Mouse (Mus musculus): ENCODE results near the gene Cdc5l.
"Not testable (repeated sequence)": the region's sequence is repeated elsewhere in the genome, so short reads cannot be mapped to it uniquely, and the experiment has no call there.

Cdc5l gene

DNA sequence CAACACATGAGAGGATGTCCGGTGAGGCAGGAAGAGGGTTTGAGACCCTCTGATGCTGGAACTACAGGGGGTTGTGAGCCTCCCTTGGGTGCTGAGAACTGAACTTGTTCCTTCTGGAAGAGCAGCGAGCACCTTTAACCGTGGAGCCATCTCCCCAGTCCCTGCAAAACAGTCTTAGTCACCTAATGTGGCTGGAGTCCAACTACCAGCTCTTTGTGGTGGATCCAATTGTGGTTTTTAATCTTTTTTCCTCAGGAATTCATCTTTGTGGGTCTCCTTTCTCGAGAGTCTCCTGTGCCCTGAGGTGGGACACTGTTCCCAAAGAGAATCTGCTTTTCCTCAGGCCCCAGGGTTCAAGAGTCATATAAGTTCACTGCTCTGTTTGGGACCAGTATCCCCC is 12.4 kb upstream of the Cdc5l start:
- no peak for DNase-seq (ENCODE audit: low read depth, low spot score)

DNA sequence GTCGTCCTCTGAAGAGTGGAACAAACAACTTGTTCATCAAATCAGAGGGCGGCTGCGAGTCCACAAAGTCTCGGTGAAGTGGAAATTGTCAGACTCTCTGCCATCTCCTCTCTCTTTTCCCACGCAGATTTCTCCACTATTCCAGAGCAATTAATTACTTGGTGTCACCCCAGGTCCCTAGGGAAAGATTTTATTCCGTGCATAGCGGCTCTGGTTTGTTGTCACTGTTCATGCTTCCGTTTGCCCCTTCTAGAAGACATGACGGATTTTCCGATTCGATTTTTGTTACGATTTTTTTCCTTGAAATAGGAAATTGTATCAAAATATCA is 689 bp upstream of the Cdc5l start:
- DNase-seq (ENCODE audit: low read depth, low spot score): peak; percentile 50

DNA sequence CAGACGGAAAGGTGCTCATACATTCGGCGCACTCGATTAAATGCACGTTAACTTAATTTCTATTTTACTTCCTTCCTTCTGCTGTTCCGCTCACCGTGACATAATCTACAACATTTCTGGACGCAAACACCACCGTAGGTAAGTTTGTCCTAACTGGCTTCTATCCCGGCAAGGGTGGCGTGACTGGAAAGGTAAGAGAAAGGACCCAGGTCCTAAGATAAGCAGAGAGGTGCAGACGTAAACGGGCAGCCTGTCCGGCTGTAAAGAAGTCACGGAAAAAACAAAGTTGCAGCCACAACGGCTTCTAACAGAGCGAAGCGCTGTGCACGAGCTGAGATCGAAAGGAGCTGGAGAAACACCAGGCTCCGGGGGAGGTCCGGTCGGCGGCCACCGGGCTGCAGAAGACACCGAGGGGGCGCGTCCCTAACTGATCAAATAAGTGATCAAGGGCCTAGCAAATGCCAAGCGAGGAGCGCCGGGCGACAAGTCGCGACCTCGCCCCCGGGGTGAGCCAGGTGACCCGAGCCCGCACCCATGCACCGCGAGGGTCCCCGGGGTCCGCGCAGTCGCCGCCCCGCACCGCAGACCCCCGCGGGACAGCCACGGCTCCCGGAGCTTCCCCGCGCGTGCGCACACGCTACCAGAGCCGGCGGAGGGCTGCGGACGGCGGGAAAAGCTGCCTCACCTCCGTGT is 685 bp downstream of the Cdc5l start:
- no peak for DNase-seq (ENCODE audit: low read depth, low spot score)

DNA sequence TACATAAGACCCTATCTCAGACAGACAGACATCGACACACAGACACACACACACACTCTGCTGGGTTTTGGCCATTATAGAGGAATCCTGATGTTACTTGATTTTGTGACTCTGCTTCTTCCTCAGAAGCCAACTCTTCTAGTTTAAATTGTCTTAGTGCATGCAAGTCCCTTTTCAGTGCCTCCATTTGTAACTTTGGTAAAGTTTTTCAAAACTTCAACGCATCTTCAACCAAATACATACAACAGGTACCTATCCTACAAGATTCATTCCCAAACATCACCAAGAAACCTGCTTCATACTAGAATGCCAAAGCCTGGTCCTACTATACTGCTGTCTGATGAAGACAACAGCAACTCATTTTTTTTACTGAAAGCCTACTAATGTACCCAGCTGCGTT is 1.5 kb downstream of the Cdc5l start:
- no peak for DNase-seq (ENCODE audit: low read depth, low spot score)

DNA sequence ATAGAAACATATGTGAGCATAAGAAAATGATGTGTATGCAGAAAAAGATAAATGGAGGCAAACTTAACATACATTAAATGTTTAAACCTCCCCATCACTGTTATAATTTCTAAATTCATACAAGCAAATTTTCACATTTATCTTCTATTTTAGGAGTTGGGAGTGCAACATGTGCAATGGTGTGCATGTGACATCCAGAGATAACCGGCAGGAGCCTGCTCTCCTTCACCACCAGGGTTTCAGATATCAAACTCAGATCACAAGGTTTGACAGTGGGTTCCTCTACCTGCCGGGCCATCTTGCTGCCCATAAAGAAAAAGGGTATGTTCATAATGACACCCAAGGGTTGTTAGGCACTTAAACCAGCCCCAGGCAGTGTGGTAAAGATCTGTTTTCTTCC is 16.1 kb downstream of the Cdc5l start:
- no peak for DNase-seq (ENCODE audit: low read depth, low spot score)

DNA sequence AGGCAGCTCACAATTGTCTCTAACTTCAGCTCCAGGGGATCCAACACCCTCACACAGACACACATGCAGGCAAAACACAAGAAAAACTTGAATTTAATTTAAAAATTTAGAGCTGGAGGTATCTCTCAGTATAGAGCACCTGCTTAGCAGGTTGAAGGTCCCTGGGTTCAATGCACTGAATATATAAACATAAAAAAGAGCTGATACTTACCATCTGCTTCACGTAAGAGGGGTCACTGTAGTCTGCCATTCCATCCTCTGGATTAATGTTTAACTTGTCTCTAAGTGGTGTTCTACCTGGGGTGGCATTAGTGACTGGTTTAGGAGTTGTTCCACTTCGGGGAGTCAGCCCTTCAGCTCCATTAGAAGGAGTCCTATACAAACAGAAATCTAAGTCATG is 21.9 kb downstream of the Cdc5l start:
- DNase-seq (ENCODE audit: low read depth, low spot score): not testable (repeated sequence)

DNA sequence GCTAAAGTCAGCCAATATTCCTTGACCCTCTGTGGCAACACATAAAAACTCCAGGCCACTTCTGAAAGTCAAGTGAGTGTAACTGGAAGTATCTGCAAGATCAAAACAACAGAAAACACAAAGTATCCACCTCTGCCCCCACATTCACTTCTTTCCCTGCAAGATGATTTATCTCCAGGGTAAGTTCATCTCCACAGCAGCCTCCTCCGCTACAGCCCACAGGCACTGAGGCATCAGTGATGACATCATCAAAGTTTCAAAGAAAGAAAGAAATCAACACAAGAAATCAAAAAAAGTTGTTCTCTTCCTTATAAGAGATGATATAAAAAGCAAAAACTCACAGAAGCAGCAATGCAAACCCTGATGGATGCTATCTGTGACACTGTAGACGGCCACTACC is 24.8 kb downstream of the Cdc5l start:
- DNase-seq (ENCODE audit: low read depth, low spot score): no peak

DNA sequence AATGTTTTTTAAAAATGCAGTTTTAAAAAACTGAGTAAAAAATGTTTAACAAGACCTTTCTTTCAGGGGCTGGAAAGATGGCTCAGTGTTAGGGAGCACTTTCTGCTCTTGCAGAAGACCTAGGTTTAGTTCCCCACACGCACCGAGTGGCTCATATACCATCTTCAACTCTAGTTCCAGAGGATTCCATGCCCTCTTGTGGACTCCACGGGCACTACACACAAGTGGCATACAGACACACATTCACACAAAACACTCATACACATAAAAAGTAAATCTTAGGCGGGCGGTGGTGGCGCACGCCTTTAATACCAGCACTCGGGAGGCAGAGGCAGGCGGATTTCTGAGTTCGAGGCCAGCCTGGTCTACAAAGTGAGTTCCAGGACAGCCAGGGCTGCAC is 27.3 kb downstream of the Cdc5l start:
- DNase-seq (ENCODE audit: low read depth, low spot score): no peak

DNA sequence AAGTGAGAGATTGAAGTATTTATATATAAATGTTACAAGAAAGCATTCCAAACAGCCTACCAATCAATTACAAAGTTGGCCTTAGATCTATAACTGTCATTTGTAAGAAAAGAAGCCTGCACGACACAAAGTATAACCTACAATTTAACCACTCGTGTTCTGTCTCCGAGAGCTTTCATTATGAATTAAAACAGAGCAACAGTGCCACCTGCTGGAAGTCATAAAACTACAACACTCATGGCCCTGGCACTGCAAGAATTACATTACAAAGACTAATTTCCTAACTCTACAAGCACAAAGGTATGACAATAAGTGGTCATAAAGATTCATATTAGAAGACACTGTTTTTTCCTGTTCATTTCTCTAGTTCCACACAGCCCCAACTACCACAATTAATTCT is 30.3 kb downstream of the Cdc5l start:
- DNase-seq (ENCODE audit: low read depth, low spot score): peak; percentile 76

DNA sequence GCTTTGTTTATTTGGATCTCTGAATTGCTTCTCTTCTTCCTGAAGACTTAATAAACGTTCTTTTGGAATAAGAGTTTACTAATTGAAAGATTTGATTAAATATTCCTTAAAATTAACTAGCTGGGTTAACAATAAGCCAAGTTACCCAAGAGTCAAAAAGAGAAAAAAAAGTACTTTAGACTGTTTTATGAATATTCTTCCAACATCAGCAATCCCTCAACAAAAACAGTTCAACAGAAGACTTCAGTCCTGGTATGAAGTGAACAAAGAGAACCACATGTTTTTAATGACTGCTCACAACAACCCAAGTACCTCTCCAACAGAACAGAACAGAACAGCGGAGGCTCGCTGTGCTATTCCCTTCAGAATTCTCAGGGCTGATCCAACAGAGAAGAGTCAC is 30.9 kb downstream of the Cdc5l start:
- no peak for DNase-seq (ENCODE audit: low read depth, low spot score)

DNA sequence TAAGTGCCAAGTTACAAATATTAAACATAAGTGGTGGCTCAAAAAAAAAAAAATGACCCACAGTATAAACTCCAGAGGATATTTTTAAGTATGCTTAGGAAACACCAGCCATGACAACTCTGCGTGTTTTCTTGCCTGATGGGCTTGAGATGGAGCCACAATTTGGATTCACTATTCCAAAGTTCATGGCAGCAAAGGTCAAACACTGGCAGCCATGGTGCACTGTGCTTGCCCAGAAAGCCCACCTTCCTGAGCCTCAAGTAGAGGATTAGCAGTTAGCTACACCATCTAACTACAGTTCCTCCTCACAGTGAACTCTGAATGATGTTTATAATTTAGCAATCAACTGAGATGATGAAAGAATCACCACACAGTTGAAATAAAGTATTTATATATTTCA is 31.4 kb downstream of the Cdc5l start:
- no peak for DNase-seq (ENCODE audit: low read depth, low spot score)

DNA sequence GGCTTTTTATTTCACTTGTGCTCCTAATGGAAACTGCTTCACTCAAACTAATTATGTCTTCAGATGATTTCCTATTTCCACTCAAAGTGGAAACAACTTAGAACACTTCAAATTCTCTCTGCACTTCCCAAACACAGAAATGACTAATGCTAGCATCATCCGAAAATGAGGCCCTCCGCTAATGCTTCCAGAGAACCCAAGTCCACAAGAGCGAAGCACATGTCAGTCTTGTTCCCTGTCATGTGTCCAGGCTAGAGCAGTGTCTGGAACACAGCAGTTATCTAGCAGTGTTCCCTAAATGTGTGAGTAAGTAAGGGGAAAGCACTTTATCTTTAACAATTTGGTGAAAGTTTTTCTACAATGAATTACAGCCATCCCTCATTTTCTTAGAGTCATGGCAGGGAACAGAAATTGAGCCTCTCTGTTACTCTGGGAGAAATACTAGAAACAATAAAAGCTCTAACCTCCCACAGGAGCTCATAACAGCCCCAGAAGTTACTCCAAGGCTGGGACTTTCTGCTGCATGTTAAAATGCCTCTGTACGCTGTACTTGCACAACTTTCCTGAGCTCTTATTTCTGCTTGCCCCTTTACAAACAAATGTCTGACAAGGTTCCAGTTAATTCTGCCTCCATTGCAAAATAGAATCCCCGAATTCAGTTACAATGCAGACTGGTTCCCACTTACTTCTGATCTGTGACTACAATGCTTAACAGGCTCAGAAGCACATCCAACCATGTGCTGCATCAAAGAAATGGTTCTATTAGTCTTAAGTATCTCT is 32.2 kb downstream of the Cdc5l start:
- no peak for DNase-seq (ENCODE audit: low read depth, low spot score)

DNA sequence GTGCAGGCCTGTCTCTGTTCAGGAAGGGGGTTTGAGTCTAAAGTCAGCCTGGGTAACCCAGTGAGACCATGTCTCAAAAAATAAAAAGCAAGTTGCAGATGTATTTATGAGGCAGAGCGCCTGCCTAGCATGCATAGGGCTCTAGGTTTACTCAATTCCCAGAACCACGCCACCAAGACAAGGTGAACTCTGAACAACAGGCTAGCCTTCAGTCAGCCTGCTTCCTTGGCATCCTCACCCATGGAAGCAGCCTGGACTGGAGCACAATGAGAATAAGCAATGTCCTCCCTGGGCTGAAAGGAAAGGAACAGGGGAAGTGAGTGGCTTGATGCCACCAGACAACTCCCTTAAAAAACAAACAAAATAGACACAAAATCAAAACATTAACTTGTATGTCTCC is 35.5 kb downstream of the Cdc5l start:
- no peak for DNase-seq (ENCODE audit: low read depth, low spot score)

DNA sequence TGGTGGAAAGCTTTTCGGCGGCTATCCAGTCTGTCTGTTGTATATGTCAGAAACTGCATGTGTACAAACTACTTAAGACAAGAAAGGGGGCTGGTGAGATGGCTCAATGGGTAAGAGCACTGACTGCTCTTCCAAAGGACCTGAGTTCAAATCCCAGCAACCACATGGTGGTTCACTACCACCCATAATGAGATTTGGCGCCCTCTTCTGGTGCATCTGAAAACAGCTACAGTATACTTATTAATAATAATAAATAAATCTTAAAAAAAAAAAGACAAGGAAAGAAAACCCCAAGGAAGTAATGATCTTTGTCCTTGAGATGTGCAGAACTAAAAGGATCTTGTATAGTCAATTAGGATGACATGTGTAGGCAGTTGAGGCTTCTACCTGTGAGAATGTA is 36.0 kb downstream of the Cdc5l start:
- no peak for DNase-seq (ENCODE audit: low read depth, low spot score)

DNA sequence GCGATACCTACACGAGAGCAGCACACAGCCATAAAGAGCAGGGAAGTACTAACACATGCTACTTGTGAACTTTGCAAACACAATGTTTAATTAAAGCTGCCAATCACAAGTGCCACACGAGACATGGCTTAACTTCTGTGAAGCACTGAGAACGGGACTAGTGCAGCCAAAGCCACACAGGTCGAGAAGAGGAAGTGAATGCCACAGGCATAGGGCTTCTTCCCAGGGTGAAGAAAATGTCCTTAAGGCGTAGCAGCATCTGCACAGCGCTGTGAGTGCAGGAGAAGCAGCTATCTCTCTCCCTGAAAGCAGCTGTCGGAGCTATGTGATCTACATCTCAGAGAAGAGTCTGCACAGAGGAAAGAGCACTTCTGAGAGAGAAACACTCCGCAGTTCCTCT is 38.9 kb downstream of the Cdc5l start:
- no peak for DNase-seq (ENCODE audit: low read depth, low spot score)

DNA sequence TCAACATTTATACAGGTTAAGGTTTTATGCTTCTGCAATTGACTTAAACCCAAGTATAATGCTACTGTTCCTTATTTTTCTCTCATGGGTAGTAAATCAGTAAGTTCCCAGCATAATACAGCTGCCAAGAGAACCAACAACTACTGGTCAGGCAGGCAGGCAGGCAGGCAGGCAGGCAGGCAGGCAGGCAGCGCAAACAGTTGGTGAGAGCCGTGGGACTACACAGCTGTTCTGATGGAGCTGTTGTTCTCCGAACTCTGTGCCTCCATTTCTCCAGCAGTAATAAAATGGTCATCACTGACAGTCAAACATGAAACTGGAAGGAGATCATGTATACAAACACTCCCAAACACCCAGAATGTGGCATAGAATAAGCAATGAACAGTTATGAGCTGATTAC is 39.8 kb downstream of the Cdc5l start:
- DNase-seq (ENCODE audit: low read depth, low spot score): no peak

DNA sequence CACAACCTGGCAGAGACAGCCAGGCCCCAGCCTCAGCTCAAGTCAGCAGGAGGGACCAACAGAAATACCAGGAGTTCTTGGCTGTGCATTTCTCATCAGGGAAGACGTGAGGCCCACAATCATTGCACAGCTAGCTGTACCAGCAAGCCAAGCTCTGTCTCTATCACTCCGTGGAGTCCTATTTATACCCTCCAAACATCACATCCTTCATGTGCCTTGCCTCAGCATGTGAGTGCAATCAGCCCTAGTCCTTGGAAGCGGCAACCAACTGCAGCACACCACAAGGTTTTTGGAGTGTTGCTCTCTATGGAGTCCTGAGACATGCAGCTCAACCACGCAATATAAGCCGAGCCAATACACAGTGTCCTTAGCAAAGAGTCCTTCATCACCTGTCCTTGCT is 43.6 kb downstream of the Cdc5l start:
- no peak for DNase-seq (ENCODE audit: low read depth, low spot score)

DNA sequence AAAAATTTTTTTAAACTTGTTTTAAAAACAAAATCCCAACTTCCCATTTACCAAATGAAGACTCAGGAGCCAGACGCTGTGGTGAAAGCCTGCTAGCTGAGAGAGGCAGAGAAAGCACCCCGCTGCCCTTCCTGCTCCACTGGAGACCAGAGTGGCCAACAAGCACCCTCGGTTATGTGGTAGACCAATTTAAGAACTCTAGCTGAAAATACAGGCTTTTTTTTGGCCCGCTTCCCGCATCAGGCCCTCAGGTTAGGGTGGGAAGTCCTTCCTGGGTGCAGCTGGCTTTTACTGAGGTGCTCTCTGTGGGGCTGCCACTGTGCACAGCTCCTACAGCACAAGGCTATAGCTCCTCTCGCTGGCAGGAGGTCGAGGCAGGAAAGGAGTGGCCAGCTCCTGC is 46.6 kb downstream of the Cdc5l start:
- no peak for DNase-seq (ENCODE audit: low read depth, low spot score)

DNA sequence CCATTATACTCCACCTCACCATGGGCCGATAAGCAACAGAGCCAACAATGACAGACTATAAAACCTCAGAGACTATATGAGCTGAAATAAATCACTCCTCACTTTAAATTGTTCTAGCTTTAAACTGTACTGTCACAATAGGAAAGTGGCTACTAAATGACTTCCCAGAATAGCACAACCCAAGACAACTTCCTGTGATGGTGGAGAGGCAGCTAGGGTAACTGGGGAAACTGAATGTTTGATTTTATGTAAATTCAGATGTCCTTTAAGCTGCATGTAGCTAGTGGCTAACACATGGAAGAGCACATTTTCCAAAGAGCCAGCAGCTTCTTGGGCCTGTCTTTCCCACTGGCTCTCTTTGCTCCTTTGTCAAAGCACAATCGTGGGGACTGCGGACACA is 50.2 kb downstream of the Cdc5l start:
- DNase-seq (ENCODE audit: low read depth, low spot score): no peak

DNA sequence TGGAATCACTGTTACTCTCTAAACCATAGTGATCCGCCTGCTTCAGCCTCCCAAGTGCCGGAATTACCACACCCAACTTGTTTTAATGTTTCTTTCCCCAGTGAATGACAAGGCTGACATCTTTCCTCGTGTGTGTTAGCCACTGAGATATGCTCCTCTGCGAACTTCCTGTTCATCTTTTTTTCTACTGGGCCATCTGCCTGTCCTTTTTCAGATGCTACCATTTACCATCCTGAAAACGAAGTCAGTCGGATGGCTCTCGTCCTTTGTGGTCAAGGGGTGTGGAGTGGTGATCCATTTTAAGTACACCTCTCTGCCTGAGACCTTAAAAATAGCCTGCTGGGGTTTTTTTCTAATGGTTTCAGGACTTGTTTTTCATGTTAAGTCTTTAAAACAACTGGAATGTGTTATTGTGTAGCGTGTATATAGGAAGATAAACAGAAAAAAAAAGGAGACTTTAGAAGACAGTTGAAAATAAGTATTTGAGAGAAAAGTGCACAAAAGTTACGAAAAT is 54.2 kb downstream of the Cdc5l start:
- DNase-seq (ENCODE audit: low read depth, low spot score): no peak

DNA sequence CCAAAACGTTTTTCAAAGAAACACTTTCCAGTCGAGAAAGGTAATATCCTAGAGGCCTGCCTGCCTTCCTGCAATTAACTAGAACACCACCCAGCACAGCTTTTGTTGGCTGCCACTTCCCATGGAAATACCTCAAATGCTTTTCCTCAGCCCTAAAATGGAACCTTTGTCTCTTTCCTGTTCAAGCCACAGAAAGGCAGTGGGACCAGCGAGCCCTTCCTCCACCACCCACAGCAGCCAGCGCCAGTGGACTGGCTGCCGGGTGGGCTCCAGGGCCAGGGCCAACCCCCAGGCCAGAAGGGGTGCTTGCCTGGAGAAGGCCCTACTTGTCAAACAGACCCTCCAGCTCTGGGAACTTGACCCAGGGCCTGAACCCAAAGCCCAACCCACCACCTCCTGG is 56.2 kb downstream of the Cdc5l start:
- DNase-seq (ENCODE audit: low read depth, low spot score): no peak

DNA sequence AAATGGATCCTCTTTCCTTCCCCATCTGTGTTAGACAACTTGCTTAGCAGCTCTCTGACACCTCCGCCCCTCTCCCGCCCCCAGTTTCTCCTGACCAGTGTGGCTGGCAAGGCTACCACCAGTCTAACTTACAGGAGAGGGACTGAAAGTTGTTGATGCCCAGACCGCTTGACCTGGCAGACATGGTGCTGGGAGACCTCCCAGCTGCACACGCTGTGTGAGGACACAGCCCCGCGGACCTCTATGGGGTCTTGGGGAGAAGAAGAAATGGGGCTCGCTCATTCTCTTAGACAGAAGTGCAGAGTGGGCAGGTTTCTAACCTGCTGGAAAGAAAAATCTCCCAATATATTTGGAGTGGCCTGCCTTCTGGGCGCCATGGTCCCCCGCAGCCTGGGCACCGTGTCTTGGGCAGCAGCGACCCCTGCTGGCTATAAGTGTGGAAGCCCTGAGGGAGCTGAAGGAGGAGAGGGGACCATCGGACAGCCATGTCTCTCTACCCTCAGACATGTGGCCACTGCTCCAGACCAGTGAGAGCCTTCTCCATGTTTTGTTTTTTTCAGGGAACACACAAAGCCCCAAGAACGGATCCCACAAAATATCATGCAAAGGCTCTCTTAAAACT is 59.4 kb downstream of the Cdc5l start:
- peak; percentile 86 for DNase-seq (ENCODE audit: low read depth, low spot score)

DNA sequence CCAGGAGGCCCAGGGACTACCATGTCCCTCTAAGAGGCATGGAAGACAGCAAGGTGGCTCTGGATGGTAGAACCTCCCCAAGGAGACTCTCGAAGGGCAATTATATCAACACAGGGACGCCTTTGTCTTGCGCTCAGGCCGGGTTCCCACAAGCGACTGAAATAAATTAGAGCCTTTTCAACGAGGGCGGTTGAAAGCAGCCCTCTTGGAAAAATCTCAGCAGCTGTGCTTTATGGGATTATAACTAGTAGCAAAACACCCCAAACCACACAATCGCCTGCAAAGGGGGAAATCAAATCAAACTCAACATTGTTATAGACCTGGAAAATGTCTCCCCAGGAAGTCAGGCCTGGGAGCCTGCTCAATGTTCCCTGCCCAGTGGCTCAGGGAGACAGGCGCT is 62.5 kb downstream of the Cdc5l start:
- no peak for DNase-seq (ENCODE audit: low read depth, low spot score)

Data from mesoderm, embryonic 11.5 days (tissue).